Mouse (Mus musculus): ENCODE data around the gene Sh3rf1. TPM values are rescaled to one million over a fixed set of nuclear protein-coding genes. Genes with fewer than 3 reads are reported as not detected.

Gene Sh3rf1
- polyA plus RNA-seq, 1 experiment from 2014 or later: 8.3 TPM

- Histone ChIP-seq H3K27me3 (replicated peaks; ENCODE audit: control insufficient read depth, insufficient read depth, low read length) (no peaks in the 10 kb centered on the region), H3K4me1 (replicated peaks; ENCODE audit: control insufficient read depth, insufficient read depth, low read length) (no peaks in the 10 kb centered on the region), H3K9ac (ENCODE audit: low read depth, low read length) (no peak overlapping the region), H3K9me3 (ENCODE audit: control insufficient read depth) (no peaks in the 10 kb centered on the region), H3K36me3 (ENCODE audit: control insufficient read depth, insufficient read depth) (peaks cover 15% of the 10 kb centered on the region), H3K4me3 (ENCODE audit: low read depth, low read length) (no peak overlapping the region), H3K27ac (ENCODE audit: low read depth, low read length) (no peak overlapping the region), H3K4me2 (replicated peaks; ENCODE audit: low read depth) (no peak overlapping the region)
- no peak for ATAC-seq
- 85% methylated on average over 5 of the region's 5 CpGs for WGBS
- no peak for TF ChIP-seq CTCF (IDR thresholded peaks at IDR 0.05; ENCODE audit: low read depth)
Observed at GRCm38 (mm10) chr8:61355503-61355902, 131.8 kb downstream of the Sh3rf1 start.

- H3K36me3 ChIP-seq (ENCODE audit: control insufficient read depth, insufficient read depth): peaks cover 41% of the 10 kb centered on the region
- no peaks in the 10 kb centered on the region for H3K27me3 ChIP-seq (replicated peaks; ENCODE audit: control insufficient read depth, insufficient read depth, low read length)
- WGBS: 60% methylated on average over 8 of the region's 8 CpGs
- no peaks in the 10 kb centered on the region for H3K9me3 ChIP-seq (ENCODE audit: control insufficient read depth)
- no peaks in the 10 kb centered on the region for H3K4me1 ChIP-seq (replicated peaks; ENCODE audit: control insufficient read depth, insufficient read depth, low read length)
- no peak overlapping the region for H3K27ac ChIP-seq (ENCODE audit: low read depth, low read length)
- no peak for TF ChIP-seq CTCF (IDR thresholded peaks at IDR 0.05; ENCODE audit: low read depth)
- no peak overlapping the region for H3K9ac ChIP-seq (ENCODE audit: low read depth, low read length)
- H3K4me3 ChIP-seq (ENCODE audit: low read depth, low read length): no peak overlapping the region
- ATAC-seq: no peak
- no peak overlapping the region for H3K4me2 ChIP-seq (replicated peaks; ENCODE audit: low read depth)
Observed at GRCm38 (mm10) chr8:61359004-61359403, 135.3 kb downstream of the Sh3rf1 start.

DNA sequence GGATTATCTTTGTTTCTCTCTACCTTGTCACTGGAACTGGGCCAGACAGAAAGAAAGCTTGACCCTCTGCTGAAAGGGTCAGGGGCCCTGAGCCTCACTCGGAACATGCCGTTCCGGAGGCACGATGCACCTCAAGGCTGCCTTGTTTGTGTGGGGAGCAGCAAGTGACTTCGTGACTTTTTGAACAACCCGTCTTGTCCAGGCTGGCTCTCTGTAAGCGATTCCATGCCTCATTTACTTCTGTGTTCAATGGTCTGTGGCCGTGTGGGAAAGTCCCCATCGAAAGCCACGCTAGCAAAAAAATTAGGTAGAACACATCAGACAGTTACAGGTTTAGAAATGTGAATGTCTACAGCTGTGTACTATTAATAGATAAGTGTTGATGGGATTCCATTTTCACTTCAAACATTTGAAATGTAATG is 136.2 kb downstream of the Sh3rf1 start:
- no peaks in the 10 kb centered on the region for H3K27me3 ChIP-seq (replicated peaks; ENCODE audit: control insufficient read depth, insufficient read depth, low read length)
- no peaks in the 10 kb centered on the region for H3K4me1 ChIP-seq (replicated peaks; ENCODE audit: control insufficient read depth, insufficient read depth, low read length)
- no peak overlapping the region for H3K4me3 ChIP-seq (ENCODE audit: low read depth, low read length)
- 74% methylated on average over 10 of the region's 10 CpGs for WGBS
- H3K4me2 ChIP-seq (replicated peaks; ENCODE audit: low read depth): no peak overlapping the region
- no peak overlapping the region for H3K9ac ChIP-seq (ENCODE audit: low read depth, low read length)
- no peak for TF ChIP-seq CTCF (IDR thresholded peaks at IDR 0.05; ENCODE audit: low read depth)
- no peak overlapping the region for H3K27ac ChIP-seq (ENCODE audit: low read depth, low read length)
- no peak for ATAC-seq
- peaks cover 43% of the 10 kb centered on the region for H3K36me3 ChIP-seq (ENCODE audit: control insufficient read depth, insufficient read depth)
- H3K9me3 ChIP-seq (ENCODE audit: control insufficient read depth): no peaks in the 10 kb centered on the region

DNA sequence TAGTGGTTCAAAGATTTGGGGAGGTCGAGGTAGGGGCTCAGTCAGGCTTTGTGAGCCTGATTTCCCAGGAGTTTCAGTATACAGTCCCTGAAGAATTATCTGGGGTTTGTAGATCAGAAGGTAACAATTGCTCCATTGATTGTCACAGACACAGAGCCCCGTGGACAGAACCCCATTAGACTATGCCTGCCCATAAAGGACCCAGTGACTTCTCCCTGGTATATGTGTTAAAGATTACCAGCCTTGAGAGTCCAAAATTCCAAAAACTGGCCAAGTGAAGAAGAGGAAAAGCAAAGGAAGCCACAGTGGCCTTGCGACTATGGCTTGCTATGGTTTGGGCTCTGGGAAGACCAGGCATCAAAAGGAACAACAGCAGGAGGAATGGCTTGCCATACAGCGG is 136.7 kb downstream of the Sh3rf1 start:
- no peak for TF ChIP-seq CTCF (IDR thresholded peaks at IDR 0.05; ENCODE audit: low read depth)

GRCm38 (mm10) chr8:61361476-61361875 is 137.8 kb downstream of the Sh3rf1 start:
- no peaks in the 10 kb centered on the region for H3K4me1 ChIP-seq (replicated peaks; ENCODE audit: control insufficient read depth, insufficient read depth, low read length)
- peaks cover 48% of the 10 kb centered on the region for H3K36me3 ChIP-seq (ENCODE audit: control insufficient read depth, insufficient read depth)
- H3K9me3 ChIP-seq (ENCODE audit: control insufficient read depth): no peaks in the 10 kb centered on the region
- H3K9ac ChIP-seq (ENCODE audit: low read depth, low read length): no peak overlapping the region
- no peak overlapping the region for H3K4me2 ChIP-seq (replicated peaks; ENCODE audit: low read depth)
- H3K4me3 ChIP-seq (ENCODE audit: low read depth, low read length): no peak overlapping the region
- no peak for TF ChIP-seq CTCF (IDR thresholded peaks at IDR 0.05; ENCODE audit: low read depth)
- ATAC-seq: no peak
- no peaks in the 10 kb centered on the region for H3K27me3 ChIP-seq (replicated peaks; ENCODE audit: control insufficient read depth, insufficient read depth, low read length)
- WGBS: 90% methylated on average over 11 of the region's 11 CpGs
- no peak overlapping the region for H3K27ac ChIP-seq (ENCODE audit: low read depth, low read length)

More for the DNA sequence above, 136.7 kb downstream of the Sh3rf1 start:
- Histone ChIP-seq H3K36me3 (ENCODE audit: control insufficient read depth, insufficient read depth) (peaks cover 47% of the 10 kb centered on the region), H3K27ac (ENCODE audit: low read depth, low read length) (no peak overlapping the region), H3K9me3 (ENCODE audit: control insufficient read depth) (no peaks in the 10 kb centered on the region), H3K4me1 (replicated peaks; ENCODE audit: control insufficient read depth, insufficient read depth, low read length) (no peaks in the 10 kb centered on the region), H3K4me3 (ENCODE audit: low read depth, low read length) (no peak overlapping the region), H3K9ac (ENCODE audit: low read depth, low read length) (no peak overlapping the region), H3K4me2 (replicated peaks; ENCODE audit: low read depth) (no peak overlapping the region), H3K27me3 (replicated peaks; ENCODE audit: control insufficient read depth, insufficient read depth, low read length) (no peaks in the 10 kb centered on the region)
- 85% methylated on average over 4 of the region's 4 CpGs for WGBS
- no peak for ATAC-seq

DNA sequence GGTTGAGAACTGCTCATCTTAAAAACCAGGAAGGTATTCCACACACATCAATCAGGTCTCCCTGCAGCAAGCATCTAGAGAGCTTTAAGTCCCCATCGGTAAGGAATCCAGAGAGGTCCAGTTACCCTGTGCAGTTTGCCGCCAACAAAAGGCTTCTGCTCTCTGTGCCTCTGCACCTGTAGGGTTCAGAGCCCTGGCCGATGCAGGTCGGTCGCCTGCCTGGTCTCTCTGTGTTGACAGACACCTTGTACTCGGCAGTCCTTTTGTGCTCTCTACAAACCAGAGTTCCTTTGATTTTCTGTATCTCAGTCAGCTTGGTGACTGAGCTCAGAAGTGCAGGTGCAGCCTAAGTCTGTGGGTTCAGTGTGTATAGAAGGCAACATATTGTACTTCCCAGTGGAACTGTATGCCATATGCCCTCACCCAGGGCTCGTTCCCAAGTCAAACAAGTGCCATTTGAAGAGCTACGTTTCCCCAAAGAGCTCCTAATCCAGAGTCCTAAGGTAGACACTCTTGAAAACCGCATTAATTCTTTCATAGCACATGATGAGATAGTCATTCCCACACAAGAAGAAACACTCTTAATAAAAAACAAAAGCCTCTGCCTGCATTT is 138.7 kb downstream of the Sh3rf1 start:
- Histone ChIP-seq H3K36me3 (ENCODE audit: control insufficient read depth, insufficient read depth) (peaks cover 51% of the 10 kb centered on the region), H3K27ac (ENCODE audit: low read depth, low read length) (no peak overlapping the region), H3K4me1 (replicated peaks; ENCODE audit: control insufficient read depth, insufficient read depth, low read length) (no peaks in the 10 kb centered on the region), H3K9ac (ENCODE audit: low read depth, low read length) (no peak overlapping the region), H3K9me3 (ENCODE audit: control insufficient read depth) (no peaks in the 10 kb centered on the region), H3K4me2 (replicated peaks; ENCODE audit: low read depth) (no peak overlapping the region), H3K27me3 (replicated peaks; ENCODE audit: control insufficient read depth, insufficient read depth, low read length) (no peaks in the 10 kb centered on the region), H3K4me3 (ENCODE audit: low read depth, low read length) (no peak overlapping the region)
- 76% methylated on average over 9 of the region's 9 CpGs for WGBS
- no peak for TF ChIP-seq CTCF (IDR thresholded peaks at IDR 0.05; ENCODE audit: low read depth)
- ATAC-seq: no peak
